Mouse (Mus musculus): ENCODE results near the gene Tbc1d24.

DNA sequence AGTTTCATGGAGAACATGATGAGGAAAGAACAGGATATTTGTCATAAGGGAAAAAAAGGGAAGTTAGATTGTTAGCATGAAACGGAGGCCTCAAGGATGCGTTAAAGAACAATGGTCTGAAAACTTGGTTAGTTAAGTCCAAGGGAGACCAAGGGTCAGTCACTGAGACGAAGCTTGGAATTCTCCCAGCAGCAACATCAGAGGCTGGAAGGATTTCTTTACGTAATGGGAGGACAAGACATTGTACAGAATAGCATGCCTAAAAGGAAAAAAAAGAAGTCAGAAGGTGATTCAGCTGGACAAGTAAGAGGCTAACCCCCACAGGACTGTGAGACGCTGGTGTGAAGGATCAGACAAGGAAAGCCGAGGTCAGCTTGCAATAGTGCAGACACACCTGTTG, 38.2 kb downstream of the Tbc1d24 start:
- TF ChIP-seq POLR2A (IDR thresholded peaks at IDR 0.05; ENCODE audit: insufficient read length, low read depth) (no peak), E2F4 (IDR thresholded peaks at IDR 0.05; ENCODE audit: insufficient read depth) (no peak), CEBPB (IDR thresholded peaks at IDR 0.05; ENCODE audit: insufficient read depth, poor library complexity, severe bottlenecking) (no peak), POLR2AphosphoS2 (IDR thresholded peaks at IDR 0.05; ENCODE audit: insufficient read length, low read depth) (no peak), TCF12 (IDR thresholded peaks at IDR 0.05; ENCODE audit: insufficient read depth, poor library complexity, severe bottlenecking) (no peak), MAX (IDR thresholded peaks at IDR 0.05; ENCODE audit: low read depth) (no peak), USF1 (IDR thresholded peaks at IDR 0.05; ENCODE audit: low read depth) (no peak)
